Mouse (Mus musculus): ENCODE measurements around the gene Nr2f1. TPM values are rescaled to one million over a fixed set of nuclear protein-coding genes. Genes with fewer than 3 reads are reported as not detected.

The Nr2f1 gene
- polyA plus RNA-seq, 1 experiment: 5.9 TPM

DNA sequence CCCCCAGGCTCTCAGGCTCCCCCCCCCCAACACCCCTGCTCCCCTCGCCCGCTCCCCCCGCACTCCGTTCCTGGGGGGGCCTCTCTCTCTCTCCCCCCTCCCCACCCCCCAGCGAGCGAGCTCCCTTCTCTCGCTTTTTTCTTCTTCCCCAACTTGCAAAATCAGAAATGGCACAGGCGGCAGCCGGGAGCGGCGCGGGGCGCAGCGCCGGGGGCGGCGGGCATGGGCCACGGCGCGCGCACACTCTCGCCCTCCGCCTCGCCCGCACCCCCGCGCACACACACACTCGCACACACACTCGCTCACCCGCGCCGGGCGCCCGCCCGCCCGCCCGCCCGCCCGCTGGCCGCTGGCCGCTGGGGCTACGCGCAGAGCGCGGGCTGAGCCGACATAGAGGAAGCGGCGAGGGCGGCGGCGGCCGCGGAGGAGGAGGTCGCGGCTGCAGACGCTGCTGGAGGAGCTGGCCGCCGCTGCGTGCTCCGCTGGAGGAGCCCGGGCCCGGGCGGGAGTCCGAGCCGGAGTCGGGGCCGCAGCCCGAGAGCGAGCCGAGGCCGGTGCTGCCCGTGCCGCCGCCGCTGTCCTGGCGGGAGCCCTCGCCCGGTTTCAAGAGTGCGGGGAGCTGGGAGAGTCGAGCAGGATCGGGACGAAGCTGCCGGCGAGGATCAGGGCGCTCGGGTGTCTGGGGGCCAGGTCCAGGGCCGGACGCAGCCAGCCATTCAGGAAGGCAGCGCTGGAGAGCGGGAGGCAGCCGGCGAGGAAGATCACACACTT, 501 bp downstream of the Nr2f1 start:
- Histone ChIP-seq H3K27ac (ENCODE audit: insufficient read depth, low read depth, low read length) (no peak overlapping the region), H3K4me1 (ENCODE audit: control insufficient read depth, insufficient read depth, insufficient read length, low read length) (peaks cover 8% of the 10 kb centered on the region; the same call in 1 of the 2 replicates), H3K36me3 (ENCODE audit: control insufficient read depth, insufficient read depth, low read length) (no peaks in the 10 kb centered on the region), H3K4me3 (ENCODE audit: low read depth, low read length) (peak overlapping the region; percentile 60), H3K27me3 (ENCODE audit: control insufficient read depth, insufficient read depth, low read length) (peaks cover 64% of the 10 kb centered on the region)
- WGBS: under 1% methylated on average over 88 of the region's 92 CpGs
- no peak for TF ChIP-seq POLR2A (IDR thresholded peaks at IDR 0.05; ENCODE audit: low read depth, low read length)
- TF ChIP-seq CTCF (IDR thresholded peaks at IDR 0.05; ENCODE audit: extremely low read depth, insufficient read length, insufficient replicate concordance, low read depth, low read length): no peak

DNA sequence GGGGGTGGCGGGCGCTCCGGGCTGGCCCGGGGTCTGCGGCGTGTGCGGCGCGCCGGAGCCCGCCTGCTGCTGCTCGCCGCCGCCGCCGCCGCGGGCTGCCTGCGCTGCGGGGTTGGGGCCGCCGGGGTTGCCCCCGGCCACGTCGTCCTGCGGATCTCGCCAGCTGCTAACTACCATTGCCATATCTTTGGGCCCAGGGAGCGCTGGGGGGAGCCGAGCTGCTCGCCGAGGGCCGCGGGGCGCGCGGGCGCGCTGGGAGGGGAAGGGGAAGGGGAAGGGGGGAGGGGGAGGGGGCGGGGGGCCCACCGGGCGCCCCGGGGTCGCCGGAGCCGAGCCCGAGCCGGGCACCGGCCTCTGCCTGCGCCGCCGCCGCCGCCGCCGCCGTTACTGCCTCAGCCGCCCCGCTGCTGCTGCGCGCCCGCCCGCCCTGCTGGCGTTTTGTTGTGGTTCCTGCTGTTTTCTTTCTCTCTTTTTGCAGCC, 1.1 kb downstream of the Nr2f1 start:
- Histone ChIP-seq H3K36me3 (ENCODE audit: control insufficient read depth, insufficient read depth, low read length) (no peaks in the 10 kb centered on the region), H3K27me3 (ENCODE audit: control insufficient read depth, insufficient read depth, low read length) (peaks cover 58% of the 10 kb centered on the region), H3K4me3 (ENCODE audit: low read depth, low read length) (peak overlapping the region; percentile 59), H3K4me1 (ENCODE audit: control insufficient read depth, insufficient read depth, insufficient read length, low read length) (peaks cover 8% of the 10 kb centered on the region; the same call in 1 of the 2 replicates), H3K27ac (ENCODE audit: insufficient read depth, low read depth, low read length) (no peak overlapping the region)
- WGBS: 1% methylated on average over 28 of the region's 63 CpGs
- no peak for TF ChIP-seq CTCF (IDR thresholded peaks at IDR 0.05; ENCODE audit: extremely low read depth, insufficient read length, insufficient replicate concordance, low read depth, low read length)
- TF ChIP-seq POLR2A (IDR thresholded peaks at IDR 0.05; ENCODE audit: low read depth, low read length): no peak

- 2% methylated on average over 31 of the region's 33 CpGs for WGBS
Measured at GRCm38 (mm10) chr13:78197819-78198390, 1.7 kb downstream of the Nr2f1 start.

GRCm38 (mm10) chr13:78197286-78197818, 2.2 kb downstream of the Nr2f1 start:
- no peak for TF ChIP-seq CTCF (IDR thresholded peaks at IDR 0.05; ENCODE audit: extremely low read depth, insufficient read length, insufficient replicate concordance, low read depth, low read length)
- no peak for TF ChIP-seq POLR2A (IDR thresholded peaks at IDR 0.05; ENCODE audit: low read depth, low read length)
- peaks cover 52% of the 10 kb centered on the region for H3K27me3 ChIP-seq (ENCODE audit: control insufficient read depth, insufficient read depth, low read length)
- H3K36me3 ChIP-seq (ENCODE audit: control insufficient read depth, insufficient read depth, low read length): no peaks in the 10 kb centered on the region
- peaks cover 8% of the 10 kb centered on the region; the same call in 1 of the 2 replicates for H3K4me1 ChIP-seq (ENCODE audit: control insufficient read depth, insufficient read depth, insufficient read length, low read length)
- H3K4me3 ChIP-seq (ENCODE audit: low read depth, low read length): no peak overlapping the region
- no peak overlapping the region for H3K27ac ChIP-seq (ENCODE audit: insufficient read depth, low read depth, low read length)
- WGBS: 8% methylated on average over 9 of the region's 9 CpGs

More at GRCm38 (mm10) chr13:78197819-78198390, 1.7 kb downstream of the Nr2f1 start:
- peak overlapping the region; percentile 59 for H3K4me3 ChIP-seq (ENCODE audit: low read depth, low read length)
- H3K4me1 ChIP-seq (ENCODE audit: control insufficient read depth, insufficient read depth, insufficient read length, low read length): peaks cover 8% of the 10 kb centered on the region; the same call in 1 of the 2 replicates
- peaks cover 57% of the 10 kb centered on the region for H3K27me3 ChIP-seq (ENCODE audit: control insufficient read depth, insufficient read depth, low read length)
- no peak for TF ChIP-seq POLR2A (IDR thresholded peaks at IDR 0.05; ENCODE audit: low read depth, low read length)
- no peak for TF ChIP-seq CTCF (IDR thresholded peaks at IDR 0.05; ENCODE audit: extremely low read depth, insufficient read length, insufficient replicate concordance, low read depth, low read length)
- H3K36me3 ChIP-seq (ENCODE audit: control insufficient read depth, insufficient read depth, low read length): no peaks in the 10 kb centered on the region
- H3K27ac ChIP-seq (ENCODE audit: insufficient read depth, low read depth, low read length): no peak overlapping the region

GRCm38 (mm10) chr13:78196236-78196796, 3.2 kb downstream of the Nr2f1 start:
- Histone ChIP-seq H3K36me3 (ENCODE audit: control insufficient read depth, insufficient read depth, low read length) (no peaks in the 10 kb centered on the region), H3K4me3 (ENCODE audit: low read depth, low read length) (no peak overlapping the region), H3K4me1 (ENCODE audit: control insufficient read depth, insufficient read depth, insufficient read length, low read length) (peaks cover 8% of the 10 kb centered on the region; the same call in 1 of the 2 replicates), H3K27me3 (ENCODE audit: control insufficient read depth, insufficient read depth, low read length) (peaks cover 47% of the 10 kb centered on the region), H3K27ac (ENCODE audit: insufficient read depth, low read depth, low read length) (no peak overlapping the region)
- no peak for TF ChIP-seq POLR2A (IDR thresholded peaks at IDR 0.05; ENCODE audit: low read depth, low read length)
- TF ChIP-seq CTCF (IDR thresholded peaks at IDR 0.05; ENCODE audit: extremely low read depth, insufficient read length, insufficient replicate concordance, low read depth, low read length): no peak
- 31% methylated on average over 7 of the region's 7 CpGs for WGBS

GRCm38 (mm10) chr13:78195601-78196115, 3.9 kb downstream of the Nr2f1 start:
- H3K4me1 ChIP-seq (ENCODE audit: control insufficient read depth, insufficient read depth, insufficient read length, low read length): peaks cover 8% of the 10 kb centered on the region; the same call in 1 of the 2 replicates
- TF ChIP-seq POLR2A (IDR thresholded peaks at IDR 0.05; ENCODE audit: low read depth, low read length) (no peak), CTCF (IDR thresholded peaks at IDR 0.05; ENCODE audit: extremely low read depth, insufficient read length, insufficient replicate concordance, low read depth, low read length) (no peak)
- H3K36me3 ChIP-seq (ENCODE audit: control insufficient read depth, insufficient read depth, low read length): no peaks in the 10 kb centered on the region
- 27% methylated on average over 13 of the region's 13 CpGs for WGBS
- H3K27ac ChIP-seq (ENCODE audit: insufficient read depth, low read depth, low read length): no peak overlapping the region
- H3K4me3 ChIP-seq (ENCODE audit: low read depth, low read length): no peak overlapping the region
- H3K27me3 ChIP-seq (ENCODE audit: control insufficient read depth, insufficient read depth, low read length): peaks cover 50% of the 10 kb centered on the region
